Mouse (Mus musculus): Measurements from ENCODE around the gene Ociad2. TPM values are rescaled to one million over a fixed set of nuclear protein-coding genes. Genes with fewer than 3 reads are reported as not detected.
"Not testable (repeated sequence)": the region's sequence is repeated elsewhere in the genome, so short reads cannot be mapped to it uniquely, and the experiment has no call there.

The Ociad2 gene
- polyA plus RNA-seq, 1 experiment = 18.0 TPM

DNA sequence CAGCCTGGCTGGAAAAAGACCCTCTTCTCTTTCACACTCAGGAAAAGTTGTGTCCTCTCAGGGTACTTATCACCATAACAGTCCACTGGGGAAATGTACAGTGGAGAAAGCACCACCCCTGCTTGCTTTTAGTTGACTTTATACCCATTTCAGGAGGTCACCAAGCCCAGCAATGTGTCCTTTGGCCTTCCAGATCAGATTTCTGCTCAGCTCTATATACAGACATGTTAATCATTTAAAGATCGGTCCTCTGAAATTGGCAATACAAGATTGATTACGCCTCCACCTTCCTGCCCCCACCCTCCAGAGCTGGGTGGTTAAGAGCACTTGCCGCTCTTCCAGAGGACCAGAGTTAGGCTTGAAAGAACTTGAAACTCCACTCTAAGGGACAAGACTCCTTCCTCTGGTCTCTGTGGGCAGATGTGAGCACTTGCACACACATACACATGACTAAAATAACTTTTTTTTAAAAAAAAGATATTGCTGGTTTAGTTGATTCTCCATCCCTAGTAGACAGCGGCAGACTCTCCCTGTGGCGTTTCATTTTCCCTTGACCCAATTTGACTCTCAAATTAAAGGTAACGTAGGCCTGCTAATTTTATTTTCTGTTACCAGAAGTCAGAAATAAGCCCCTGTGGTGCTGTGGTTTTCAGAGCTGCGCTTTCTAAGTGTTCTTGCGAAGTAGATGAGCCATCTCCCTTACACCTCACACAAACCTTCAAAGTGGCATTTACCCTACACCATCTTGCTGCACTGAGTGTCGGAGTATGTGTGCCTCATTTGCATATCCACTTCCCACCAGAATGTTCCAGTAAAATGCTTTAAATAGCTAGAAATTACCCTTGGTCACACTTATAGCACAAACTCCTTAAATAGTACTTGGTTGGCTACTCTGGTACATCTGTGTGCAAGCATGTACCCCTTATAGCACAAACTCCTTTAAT, 777 bp downstream of the Ociad2 start:
- TF ChIP-seq POLR2A (IDR thresholded peaks at IDR 0.05; ENCODE audit: low read depth, low read length) (no peak), CTCF (IDR thresholded peaks at IDR 0.05; ENCODE audit: borderline replicate concordance, insufficient read depth, low read length) (no peak)
- Histone ChIP-seq H3K4me1 (ENCODE audit: control insufficient read depth, insufficient read depth, low read length) (peaks cover 12% of the 10 kb centered on the region), H3K4me3 (ENCODE audit: insufficient read depth, low read length) (no peak overlapping the region), H3K27ac (ENCODE audit: insufficient read depth, low read length) (no peak overlapping the region)

DNA sequence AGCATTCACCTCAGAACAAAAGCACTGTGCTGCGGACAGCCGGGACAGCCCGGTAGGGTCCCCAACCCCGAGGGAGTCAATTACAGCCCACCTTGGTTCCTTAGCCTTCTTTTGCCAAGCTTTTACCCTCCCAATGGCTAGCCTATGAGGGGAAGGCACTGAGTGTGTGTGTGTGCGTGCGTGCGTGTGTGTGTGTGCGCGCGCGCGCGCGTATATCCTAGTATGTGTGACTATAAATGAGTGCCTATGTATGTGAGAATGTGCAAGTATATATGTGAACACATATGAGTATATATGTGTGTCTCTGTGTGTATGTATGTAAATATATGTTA, 2.0 kb downstream of the Ociad2 start:
- no peak overlapping the region for H3K27ac ChIP-seq (ENCODE audit: insufficient read depth, low read length)
- peaks cover 9% of the 10 kb centered on the region for H3K4me1 ChIP-seq (ENCODE audit: control insufficient read depth, insufficient read depth, low read length)
- H3K4me3 ChIP-seq (ENCODE audit: insufficient read depth, low read length) = peak overlapping the region; percentile 47
- TF ChIP-seq POLR2A (IDR thresholded peaks at IDR 0.05; ENCODE audit: low read depth, low read length) = no peak

DNA sequence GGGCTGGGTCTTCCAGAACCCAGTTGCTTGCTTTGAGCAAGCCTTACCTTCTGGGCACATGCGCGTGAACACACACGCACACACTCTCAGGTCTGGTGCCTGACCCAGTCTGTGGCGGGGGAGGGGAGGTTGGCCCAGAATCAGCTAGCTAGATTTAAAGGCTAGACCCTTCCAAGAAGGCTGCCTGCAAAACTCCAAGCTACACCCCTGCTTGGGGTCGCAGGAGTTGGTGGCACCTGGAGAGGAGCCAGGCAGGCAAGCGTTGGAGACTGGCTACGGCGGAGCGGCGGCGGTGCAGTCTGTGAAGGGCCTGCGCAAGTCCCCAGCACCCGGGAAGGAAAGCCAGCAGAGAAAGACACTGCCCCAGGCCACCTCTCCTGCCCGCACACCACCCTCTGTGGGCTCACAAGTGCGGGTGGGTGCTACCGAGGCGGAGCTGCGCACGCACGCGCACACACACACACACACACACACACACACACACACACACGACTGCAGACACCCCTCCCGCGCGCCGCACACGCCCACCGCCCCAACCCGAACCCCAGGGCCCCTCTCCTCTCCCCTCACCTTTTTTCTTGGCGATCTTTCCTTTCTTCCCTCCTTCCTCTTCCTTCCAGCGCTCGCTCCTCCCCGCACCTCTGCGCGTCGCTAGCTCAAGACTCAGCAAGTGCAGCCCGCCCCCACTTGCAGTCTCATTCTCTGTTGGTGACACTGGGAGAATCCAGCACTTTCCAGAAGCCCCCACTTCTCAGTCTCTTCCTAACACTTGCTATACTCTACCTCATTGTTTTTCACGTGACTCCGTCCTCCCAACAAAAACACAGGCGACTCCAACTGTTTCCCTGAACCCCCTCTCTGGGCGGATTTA, 2.6 kb downstream of the Ociad2 start:
- 0 out of 2 replicates have a peak, but pooled peaks have one; percentile 28 for TF ChIP-seq POLR2A (IDR thresholded peaks at IDR 0.05; ENCODE audit: low read depth, low read length)
- no peak for TF ChIP-seq CTCF (IDR thresholded peaks at IDR 0.05; ENCODE audit: borderline replicate concordance, insufficient read depth, low read length)
- H3K4me1 ChIP-seq (ENCODE audit: control insufficient read depth, insufficient read depth, low read length) = peaks cover 4% of the 10 kb centered on the region; the same call in 1 of the 2 replicates
- no peak overlapping the region for H3K27ac ChIP-seq (ENCODE audit: insufficient read depth, low read length)
- H3K4me3 ChIP-seq (ENCODE audit: insufficient read depth, low read length) = peak overlapping the region; percentile 47

DNA sequence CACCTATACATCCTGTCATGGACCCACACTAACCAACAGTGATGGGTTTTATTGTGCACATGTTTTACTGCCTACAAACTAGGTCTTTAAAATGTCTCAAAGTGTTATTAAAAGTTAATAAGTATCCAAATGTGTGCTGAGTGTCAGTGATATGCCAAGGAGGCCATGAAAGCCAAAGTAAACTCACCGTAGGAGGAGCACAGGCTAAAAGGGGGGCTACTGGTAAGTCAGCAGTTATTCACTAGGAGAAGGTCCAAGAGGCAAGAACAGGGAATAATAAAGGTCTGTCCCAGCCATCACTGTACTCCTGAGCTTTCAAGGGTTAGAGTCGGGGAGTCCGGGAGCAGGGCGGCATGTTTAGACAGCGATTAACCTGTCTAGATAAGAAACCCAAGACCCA, 4.4 kb downstream of the Ociad2 start:
- no peak for TF ChIP-seq POLR2A (IDR thresholded peaks at IDR 0.05; ENCODE audit: low read depth, low read length)
- no peak for TF ChIP-seq CTCF (IDR thresholded peaks at IDR 0.05; ENCODE audit: borderline replicate concordance, insufficient read depth, low read length)
- Histone ChIP-seq H3K4me1 (ENCODE audit: control insufficient read depth, insufficient read depth, low read length) (no peaks in the 10 kb centered on the region), H3K27ac (ENCODE audit: insufficient read depth, low read length) (no peak overlapping the region), H3K4me3 (ENCODE audit: insufficient read depth, low read length) (no peak overlapping the region)

DNA sequence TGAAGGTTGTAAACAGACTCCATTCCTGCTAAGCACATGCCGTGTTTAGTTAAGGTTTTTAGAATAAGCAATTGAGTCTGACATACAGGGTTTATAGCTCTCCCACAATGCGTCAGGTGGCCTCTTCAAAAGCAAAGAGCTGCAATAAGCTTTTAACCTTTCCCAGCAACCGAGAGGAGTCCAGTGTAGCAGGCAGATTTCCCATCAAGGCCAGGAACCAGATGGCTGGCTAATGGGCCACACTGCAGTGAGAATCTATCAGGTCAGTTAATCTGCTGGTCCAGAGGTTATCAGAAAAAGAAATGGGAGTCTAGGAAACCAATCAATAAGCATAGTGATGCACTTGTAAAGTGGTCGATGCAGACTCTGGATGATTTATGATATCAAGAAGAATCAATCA, 9.8 kb downstream of the Ociad2 start:
- Histone ChIP-seq H3K4me1 (ENCODE audit: control insufficient read depth, insufficient read depth, low read length) (no peaks in the 10 kb centered on the region), H3K27ac (ENCODE audit: insufficient read depth, low read length) (no peak overlapping the region)
- TF ChIP-seq POLR2A (IDR thresholded peaks at IDR 0.05; ENCODE audit: low read depth, low read length) = no peak

DNA sequence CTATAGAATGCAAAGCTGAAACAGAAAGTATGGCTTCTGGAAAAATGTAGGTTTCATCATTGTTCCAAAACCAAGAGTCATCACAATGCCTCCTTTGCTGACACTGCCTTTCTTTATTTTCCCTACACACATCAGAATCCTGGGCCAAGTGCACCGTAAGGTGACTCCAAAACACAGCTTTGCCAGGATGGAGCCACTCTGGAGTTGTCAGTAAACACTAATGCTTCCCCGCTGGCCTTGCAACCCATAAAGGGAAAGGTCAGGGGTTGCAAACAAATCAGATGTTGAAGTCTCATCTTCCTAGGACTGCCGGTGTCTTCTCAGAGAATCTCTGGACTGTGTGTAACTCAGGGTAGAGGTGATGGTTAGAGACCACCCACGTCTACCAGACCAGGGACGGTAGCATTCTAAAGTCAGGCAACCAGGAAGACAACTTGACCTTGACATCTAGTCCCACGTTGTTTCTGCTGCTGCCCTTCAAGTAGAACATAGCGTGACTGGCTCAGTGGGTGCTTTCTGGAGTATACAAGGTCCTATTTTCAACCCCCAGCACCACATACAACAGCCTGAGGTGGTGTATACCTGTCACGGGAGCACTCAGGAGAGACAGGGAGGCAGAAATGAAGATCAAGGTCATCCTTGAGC, 16.2 kb downstream of the Ociad2 start:
- Histone ChIP-seq H3K27ac (ENCODE audit: insufficient read depth, low read length) (no peak overlapping the region), H3K4me3 (ENCODE audit: insufficient read depth, low read length) (no peak overlapping the region), H3K4me1 (ENCODE audit: control insufficient read depth, insufficient read depth, low read length) (no peaks in the 10 kb centered on the region)
- TF ChIP-seq CTCF (IDR thresholded peaks at IDR 0.05; ENCODE audit: borderline replicate concordance, insufficient read depth, low read length) = no peak
- TF ChIP-seq POLR2A (IDR thresholded peaks at IDR 0.05; ENCODE audit: low read depth, low read length) = no peak

More for the DNA sequence above, 9.8 kb downstream of the Ociad2 start:
- no peak overlapping the region for H3K4me3 ChIP-seq (ENCODE audit: insufficient read depth, low read length)

DNA sequence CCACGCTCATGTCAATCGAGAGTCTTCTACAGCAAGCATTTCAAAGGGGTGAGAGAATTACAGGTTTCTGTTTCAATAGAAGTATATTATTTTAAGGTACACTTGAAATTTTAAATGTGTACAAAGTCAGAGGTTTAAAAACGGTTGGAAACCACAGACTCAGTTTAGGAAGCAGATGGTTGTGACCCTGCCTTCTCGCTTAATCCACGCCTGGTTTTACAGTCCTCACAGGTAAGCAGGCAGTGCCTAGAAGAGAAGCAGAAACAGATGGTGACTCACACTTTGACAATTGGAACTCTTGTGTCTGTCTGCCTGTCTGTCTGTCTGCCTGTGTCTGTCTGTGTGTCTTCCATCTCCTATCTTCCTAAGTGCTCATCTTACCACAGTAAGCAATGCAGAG, 17.2 kb downstream of the Ociad2 start:
- H3K4me3 ChIP-seq (ENCODE audit: insufficient read depth, low read length) = no peak overlapping the region
- H3K27ac ChIP-seq (ENCODE audit: insufficient read depth, low read length) = no peak overlapping the region
- no peak for TF ChIP-seq CTCF (IDR thresholded peaks at IDR 0.05; ENCODE audit: borderline replicate concordance, insufficient read depth, low read length)
- TF ChIP-seq POLR2A (IDR thresholded peaks at IDR 0.05; ENCODE audit: low read depth, low read length) = no peak
- no peaks in the 10 kb centered on the region for H3K4me1 ChIP-seq (ENCODE audit: control insufficient read depth, insufficient read depth, low read length)

DNA sequence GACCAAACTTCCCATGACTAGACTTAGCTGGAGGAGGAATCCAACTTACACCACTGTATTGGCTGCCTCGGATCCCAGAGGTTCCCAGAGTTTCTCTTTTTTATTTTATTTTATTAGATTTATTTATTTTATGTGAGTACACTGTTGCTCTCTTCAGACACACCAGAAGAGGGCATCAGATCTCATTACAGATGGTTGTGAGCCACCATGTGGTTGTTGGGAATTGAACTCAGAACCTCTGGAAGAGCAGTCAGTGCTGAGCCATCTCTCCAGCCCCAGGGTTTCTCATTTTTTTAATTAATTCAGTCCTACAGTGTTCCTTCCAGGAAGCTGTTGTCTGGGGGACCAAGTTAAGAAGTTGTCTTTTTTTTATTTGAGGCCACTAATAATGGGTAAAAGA, 18.1 kb downstream of the Ociad2 start:
- not testable (repeated sequence) for H3K27ac ChIP-seq (ENCODE audit: insufficient read depth, low read length); H3K4me1 ChIP-seq (ENCODE audit: control insufficient read depth, insufficient read depth, low read length); H3K4me3 ChIP-seq (ENCODE audit: insufficient read depth, low read length)

DNA sequence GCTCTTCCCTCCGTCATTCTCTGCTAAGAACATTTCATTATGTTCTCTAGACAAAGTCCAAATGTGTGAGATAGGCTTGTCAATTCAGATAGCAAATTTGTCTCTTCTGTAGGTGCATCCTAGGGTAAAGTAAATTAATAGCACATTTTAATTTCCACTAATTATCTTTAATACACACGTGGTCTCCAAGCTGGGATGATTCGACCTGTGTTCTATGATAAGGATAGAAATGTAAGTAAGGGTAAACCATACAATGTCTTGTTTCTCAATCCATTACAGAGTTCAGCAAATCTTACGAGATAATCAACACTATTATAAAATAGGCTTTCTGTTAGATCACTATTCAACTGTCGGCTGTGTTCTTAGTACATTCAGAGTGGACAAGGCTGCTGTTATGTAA, 21.5 kb downstream of the Ociad2 start:
- Histone ChIP-seq H3K4me1 (ENCODE audit: control insufficient read depth, insufficient read depth, low read length) (no peaks in the 10 kb centered on the region), H3K27ac (ENCODE audit: insufficient read depth, low read length) (no peak overlapping the region), H3K4me3 (ENCODE audit: insufficient read depth, low read length) (no peak overlapping the region)
- no peak for TF ChIP-seq CTCF (IDR thresholded peaks at IDR 0.05; ENCODE audit: borderline replicate concordance, insufficient read depth, low read length)
- TF ChIP-seq POLR2A (IDR thresholded peaks at IDR 0.05; ENCODE audit: low read depth, low read length) = no peak

DNA sequence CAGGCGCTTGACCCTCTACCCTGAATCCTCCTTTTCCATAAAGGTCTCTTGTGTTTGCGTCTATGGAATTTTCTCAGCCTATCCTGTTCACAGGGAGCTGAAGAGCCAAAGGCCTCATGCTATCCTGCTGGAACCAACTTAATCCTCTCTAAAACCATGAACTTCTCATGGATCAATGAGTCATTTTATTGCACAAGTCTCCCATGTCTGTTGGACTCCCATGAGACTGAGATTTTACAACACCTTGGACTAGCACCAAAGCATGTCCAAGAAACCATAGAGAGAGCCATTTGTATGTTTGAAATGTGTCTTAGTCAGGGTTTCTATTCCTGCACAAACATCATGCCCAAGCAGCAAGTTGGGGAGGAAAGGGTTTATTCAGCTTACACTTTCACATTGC, 26.2 kb downstream of the Ociad2 start:
- H3K4me3 ChIP-seq (ENCODE audit: insufficient read depth, low read length) = no peak overlapping the region
- no peak overlapping the region for H3K27ac ChIP-seq (ENCODE audit: insufficient read depth, low read length)
- H3K4me1 ChIP-seq (ENCODE audit: control insufficient read depth, insufficient read depth, low read length) = no peaks in the 10 kb centered on the region
- no peak for TF ChIP-seq POLR2A (IDR thresholded peaks at IDR 0.05; ENCODE audit: low read depth, low read length)
- no peak for TF ChIP-seq CTCF (IDR thresholded peaks at IDR 0.05; ENCODE audit: borderline replicate concordance, insufficient read depth, low read length)

Measured in embryonic fibroblast, embryonic 13.5 days (primary cell).